26 mouse cellular contexts compared by ENCODE assay signal in genomic region chr16:70358326-70358725, GRCm38 (mm10). TPM values are rescaled to one million over a fixed set of nuclear protein-coding genes. Genes with fewer than 3 reads are reported as not detected.
A peak's percentile ranks its signal among the peaks of the same experiment; 100 is the strongest.
DNase-seq lines count a peak whose midpoint lies in the region; ATAC-seq lines count a peak whose summit lies in the region.
"Had no signal": no experiment of that assay in that cellular context is flagged by ENCODE, and none has a peak within 500 bp of the region (broad histone marks: within the 10 kb centered on the region; RNA-seq: fewer than 3 reads in every experiment).

No protein-coding gene starts in this region.

- H3K27me3 ChIP-seq in midbrain, embryonic 11.5 days (ENCODE audit: control insufficient read depth, insufficient read depth, low read length), result no peaks in the 10 kb centered on the region
- H3K27me3 ChIP-seq: CH12.LX; embryonic facial prominence, embryonic 13.5 days; embryonic facial prominence, embryonic 15.5 days; forebrain, embryonic 12.5 days; Patski had no signal

- WGBS in midbrain, embryonic 11.5 days, result 90% methylated on average over 6 of the region's 6 CpGs

- H3K4me1 ChIP-seq in brown adipose tissue, adult 24 weeks (ENCODE audit: control insufficient read depth, insufficient read depth, insufficient read length, low read length), result no peaks in the 10 kb centered on the region; the same call in 1 of the 2 replicates
- no peaks in the 10 kb centered on the region for H3K4me1 ChIP-seq in midbrain, embryonic 11.5 days (ENCODE audit: control insufficient read depth, insufficient read depth, low read length)
- H3K4me1 ChIP-seq: embryonic facial prominence, embryonic 13.5 days; embryonic facial prominence, embryonic 15.5 days; forebrain, embryonic 10.5 days; forebrain, embryonic 12.5 days had no signal

- H3K9ac ChIP-seq in midbrain, embryonic 11.5 days (ENCODE audit: low read length), result no peak overlapping the region
- H3K9ac ChIP-seq: embryonic facial prominence, embryonic 13.5 days; embryonic facial prominence, embryonic 15.5 days; forebrain, embryonic 12.5 days had no signal

- no peaks in the 10 kb centered on the region for H3K36me3 ChIP-seq in midbrain, embryonic 11.5 days (ENCODE audit: control insufficient read depth, insufficient read depth, low read length)
- H3K36me3 ChIP-seq: embryonic facial prominence, embryonic 15.5 days; forebrain, embryonic 12.5 days had no signal

- no peak overlapping the region for H3K4me2 ChIP-seq in midbrain, embryonic 11.5 days
- H3K4me2 ChIP-seq: embryonic facial prominence, embryonic 13.5 days; embryonic facial prominence, embryonic 15.5 days; forebrain, embryonic 12.5 days had no signal

- H3K27ac ChIP-seq in brown adipose tissue, adult 24 weeks (replicated peaks; ENCODE audit: low read depth, low read length), result peak overlapping the region; percentile 34; the same call in 1 of the 2 replicates
- no peak overlapping the region for H3K27ac ChIP-seq in midbrain, embryonic 11.5 days (ENCODE audit: low read depth, low read length)
- H3K27ac ChIP-seq: embryonic facial prominence, embryonic 13.5 days; embryonic facial prominence, embryonic 15.5 days; forebrain, embryonic 10.5 days; forebrain, embryonic 12.5 days had no signal

- ATAC-seq in midbrain, embryonic 11.5 days (ENCODE audit: low FRiP score), result no peak
- ATAC-seq: activated CD4-positive, CD25-positive, alpha-beta regulatory T cell, adult 4 months; CD4-positive, CD25-positive, alpha-beta regulatory T cell, adult 4 months; forebrain, embryonic 14.5 days; forebrain, embryonic 16.5 days; Patski had no signal

- DNase-seq in adrenal gland, adult 2 months, result peak; percentile 33
- DNase-seq in adrenal gland, adult (ENCODE audit: inconsistent age in 2 of 2, low spot score in 1 of 2), result no peak
- DNase-seq in adrenal gland, postnatal 10 days, result peak; percentile 69
- no peak for DNase-seq in adrenal gland, adult 18-20 months (ENCODE audit: low spot score in 2 of 2)
- peak; percentile 60 for DNase-seq in adrenal gland, postnatal 14 days
- no peak for DNase-seq in midbrain, embryonic 11.5 days (ENCODE audit: low spot score, missing footprints)
- DNase-seq: B cell, adult 2 months; cerebellum, adult 11 months; cerebellum, adult 18-20 months; cerebellum, adult 8-10 months; cerebellum, adult 9-11 months; cerebellum, postnatal 14 days; cerebellum, postnatal 36 days; embryo, embryonic 11 days had no signal

- H3K4me3 ChIP-seq in brown adipose tissue, adult 24 weeks (ENCODE audit: insufficient read depth, low read depth, low read length), result no peak overlapping the region
- no peak overlapping the region for H3K4me3 ChIP-seq in midbrain, embryonic 11.5 days (ENCODE audit: low read depth, low read length)
- H3K4me3 ChIP-seq: embryonic facial prominence, embryonic 13.5 days; embryonic facial prominence, embryonic 15.5 days; erythroblast, embryonic 14.5 days; forebrain, embryonic 10.5 days; forebrain, embryonic 12.5 days had no signal

- H3K9me3 ChIP-seq in midbrain, embryonic 11.5 days (ENCODE audit: control insufficient read depth, low read length), result peaks cover 3% of the 10 kb centered on the region; the same call in 1 of the 2 replicates
- H3K9me3 ChIP-seq: embryonic facial prominence, embryonic 15.5 days had no signal

RNA-seq across cellular contexts. Expression of gene Gbe1, which starts 44.6 kb away (rescaled TPM):
- total RNA-seq in adrenal gland, adult 2 months (2021), result 10 to 100 TPM; 61.9 to 83.0 TPM
- 78.2 and 98.5 TPM in 2 replicates for polyA plus RNA-seq in adrenal gland, adult 2 months (2012; rRNA removed)
- 10 to 100 TPM; 54.6 to 58.0 TPM for total RNA-seq in adrenal gland, postnatal 10 days (2021)
- total RNA-seq in adrenal gland, adult 18-20 months (2021), result 100 to 1,000 TPM in 1 of 2 experiments, 10 to 100 TPM in 1; 73.0 to 136 TPM
- 57.7 and 65.3 TPM in 2 replicates for total RNA-seq in adrenal gland, postnatal 14 days (2021)
- polyA plus RNA-seq in brown adipose tissue, adult 24 weeks (2012; ENCODE audit: insufficient read depth, insufficient read length, missing spikeins), result 333 and 361 TPM in 2 replicates
- polyA plus RNA-seq in midbrain, embryonic 11.5 days (2014; fragmentation: Nextera tagmentation; extraction: Ambion mirVana), result 15.9 and 23.0 TPM in 2 replicates
- total RNA-seq: CH12.LX had no signal

Comparison
In these comparisons a context has a peak if more than half of its experiments do, and no peak if none do; other contexts are left out.
1. DNase-seq: peak in adrenal gland, adult 2 months (single experiment), adrenal gland, postnatal 10 days (single experiment) and adrenal gland, postnatal 14 days (single experiment); none in adrenal gland, adult (0 of 2), adrenal gland, adult 18-20 months (0 of 2) and midbrain, embryonic 11.5 days (single experiment).